Mouse (Mus musculus) lung, postnatal 0 days (tissue): ENCODE measurements around the gene Uprt. TPM values are rescaled to one million over a fixed set of nuclear protein-coding genes. Genes with fewer than 3 reads are reported as not detected.

Source experiments
- ATAC-seq: fragments of 200-750 bp; cut with Nextera tagmentation; 2 replicates; pipeline ENCODE4 v1.8.0; 2017; ENCODE audit warnings: moderate library complexity
- DNase-seq: peaks from one replicate; pipeline ENCODE4 v3.0.0-alpha.2; 2016; ENCODE audit warnings: low spot score
- H3K27ac ChIP-seq: fragments of 300-500 bp; sonication (generic); 2 replicates; pipeline ENCODE4 v1.5.1; 2014; ENCODE audit warnings: antibody characterized with exemption, mild to moderate bottlenecking, low read length, mixed read lengths
- H3K27me3 ChIP-seq: fragments of 300-500 bp; sonication (generic); replicated peaks from 2 replicates; pipeline ENCODE4 v1.6.1; 2014; ENCODE audit warnings: low read length, mixed read lengths; ENCODE audit not compliant: insufficient read depth
- H3K36me3 ChIP-seq: fragments of 300-500 bp; sonication (generic); 2 replicates; pipeline ENCODE4 v1.6.1; 2014; ENCODE audit warnings: low read length, mixed read lengths; ENCODE audit not compliant: insufficient read depth
- H3K4me1 ChIP-seq: fragments of 300-500 bp; sonication (generic); 2 replicates; pipeline ENCODE4 v1.6.1; 2014; ENCODE audit warnings: antibody characterized with exemption, low read depth, low read length, mixed read lengths; ENCODE audit not compliant: insufficient read depth
- H3K4me2 ChIP-seq: fragments of 300-500 bp; sonication (generic); replicated peaks from 2 replicates; pipeline ENCODE4 v1.6.1; 2014; ENCODE audit warnings: low read depth, mild to moderate bottlenecking, low read length, moderate library complexity, mixed read lengths
- H3K4me3 ChIP-seq: fragments of 300-500 bp; sonication (generic); 2 replicates; pipeline ENCODE4 v1.5.1; 2014; ENCODE audit warnings: low read depth, low read length
- H3K9ac ChIP-seq: fragments of 300-500 bp; sonication (generic); replicated peaks from 2 replicates; pipeline ENCODE4 v1.6.1; 2014; ENCODE audit warnings: low read depth, mild to moderate bottlenecking
- H3K9me3 ChIP-seq: fragments of 300-500 bp; sonication (generic); 2 replicates; pipeline ENCODE4 v1.6.1; 2016; ENCODE audit warnings: low read length, mixed read lengths
- CTCF ChIP-seq: IDR thresholded peaks from 2 replicates; pipeline ENCODE4 v1.5.1; 2016; ENCODE audit warnings: antibody characterized with exemption, mild to moderate bottlenecking
- EP300 ChIP-seq: IDR thresholded peaks from 2 replicates; pipeline ENCODE4 v1.6.1; 2016; ENCODE audit warnings: antibody characterized with exemption, mild to moderate bottlenecking, control low read depth
- WGBS: fragments of 180-500 bp; shearing (Covaris S2); extraction: QIAGEN DNeasy Blood & Tissue Kit; methylation state at CpG from one replicate; pipeline ENCODE4 v1.1.7; 2014; 5-methylcytosine and 5-hydroxymethylcytosine counted together
- polyA plus RNA-seq: library from polyadenylated mRNA; unstranded; fragments of >200 nt; fragmentation: Nextera tagmentation; extraction: Ambion mirVana; gene quantifications from 2 replicates; pipeline ENCODE4 v1.2.1, GENCODE M21; 2015

The Uprt gene
- polyA plus RNA-seq, 1 experiment from 2014 or later = 0.53 TPM

- no peak for DNase-seq
Measured at GRCm38 (mm10) chrX:104542635-104543034, 60.0 kb downstream of the Uprt start.

DNA sequence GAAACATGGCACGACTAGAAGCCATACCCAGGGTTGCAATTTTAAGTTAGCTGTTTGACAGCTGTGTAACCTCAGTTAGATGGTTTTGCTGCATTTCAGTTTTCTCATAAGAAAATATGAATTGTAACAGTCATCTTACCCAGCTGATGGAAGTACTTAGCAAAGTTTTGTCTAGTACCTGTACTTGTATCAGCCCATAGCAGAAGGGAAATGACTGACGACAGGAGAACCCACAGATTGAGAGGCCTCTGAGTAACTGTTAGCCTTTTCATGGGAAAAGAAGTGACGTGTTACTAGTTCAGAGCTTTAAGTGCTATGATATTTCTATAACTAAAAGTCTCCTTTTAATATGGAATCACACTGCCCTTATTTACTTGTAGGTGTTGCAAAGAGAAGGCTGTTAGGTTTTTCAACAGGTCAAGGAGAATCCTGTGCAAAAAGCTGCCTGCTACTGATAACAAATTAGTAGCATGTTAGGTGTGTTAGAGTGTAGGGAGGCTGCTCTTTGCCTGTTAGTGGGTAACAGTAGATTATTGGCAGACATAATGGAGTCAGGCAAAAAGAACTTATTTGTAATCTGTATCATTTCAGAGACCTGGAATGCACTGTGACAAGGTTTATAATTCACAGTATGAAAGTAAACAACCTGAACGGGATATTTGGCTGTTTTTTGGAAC is 61.4 kb downstream of the Uprt start:
- Histone ChIP-seq H3K4me3 (no peak overlapping the region), H3K36me3 (no peaks in the 10 kb centered on the region), H3K4me1 (no peaks in the 10 kb centered on the region), H3K9me3 (no peaks in the 10 kb centered on the region), H3K27me3 (no peaks in the 10 kb centered on the region), H3K9ac (no peak overlapping the region), H3K4me2 (no peak overlapping the region), H3K27ac (no peak overlapping the region)
- ATAC-seq (no peak), DNase-seq (no peak)
- WGBS = 70% methylated on average over 4 of the region's 4 CpGs
- no peak for TF ChIP-seq CTCF
- TF ChIP-seq EP300 = no peak

More at GRCm38 (mm10) chrX:104542635-104543034, 60.0 kb downstream of the Uprt start:
- no peak overlapping the region for H3K4me2 ChIP-seq
- WGBS = 89% methylated on average over 4 of the region's 4 CpGs
- H3K9ac ChIP-seq = no peak overlapping the region
- no peaks in the 10 kb centered on the region for H3K4me1 ChIP-seq
- no peaks in the 10 kb centered on the region for H3K27me3 ChIP-seq
- no peak for ATAC-seq
- no peak overlapping the region for H3K27ac ChIP-seq
- H3K36me3 ChIP-seq = no peaks in the 10 kb centered on the region
- TF ChIP-seq EP300 (no peak), CTCF (no peak)
- H3K9me3 ChIP-seq = no peaks in the 10 kb centered on the region
- no peak overlapping the region for H3K4me3 ChIP-seq

- Histone ChIP-seq H3K9me3 (no peaks in the 10 kb centered on the region), H3K27ac (no peak overlapping the region), H3K4me3 (no peak overlapping the region), H3K36me3 (no peaks in the 10 kb centered on the region), H3K9ac (no peak overlapping the region), H3K4me1 (no peaks in the 10 kb centered on the region), H3K27me3 (no peaks in the 10 kb centered on the region), H3K4me2 (no peak overlapping the region)
- 92% methylated on average over 1 of the region's 1 CpGs for WGBS
- DNase-seq (no peak), ATAC-seq (no peak)
- TF ChIP-seq CTCF (no peak), EP300 (no peak)
Measured at GRCm38 (mm10) chrX:104545283-104545682, 62.7 kb downstream of the Uprt start.

Other genes with a start within 250 kb of the Uprt start
- gene Abcb7, start 69.0 kb upstream of the Uprt start, polyA plus RNA-seq = 3.4 and 3.9 TPM in 2 replicates
- 3.1 and 3.5 TPM in 2 replicates for gene Zdhhc15, start 188.2 kb downstream of the Uprt start, polyA plus RNA-seq